Mouse (Mus musculus) lung, postnatal 0 days (tissue): ENCODE results near the gene Upb1. TPM values are rescaled to one million over a fixed set of nuclear protein-coding genes. Genes with fewer than 3 reads are reported as not detected.
A peak's percentile ranks its signal among the peaks of the same experiment; 100 is the strongest.

Experiments used
- ATAC-seq: fragments of 200-750 bp; cut with Nextera tagmentation; 2 replicates; pipeline ENCODE4 v1.8.0; 2017; ENCODE audit warnings: moderate library complexity
- DNase-seq: peaks from one replicate; pipeline ENCODE4 v3.0.0-alpha.2; 2016; ENCODE audit warnings: low spot score
- H3K27ac ChIP-seq: fragments of 300-500 bp; sonication (generic); 2 replicates; pipeline ENCODE4 v1.5.1; 2014; ENCODE audit warnings: antibody characterized with exemption, mild to moderate bottlenecking, low read length, mixed read lengths
- H3K27me3 ChIP-seq: fragments of 300-500 bp; sonication (generic); replicated peaks from 2 replicates; pipeline ENCODE4 v1.6.1; 2014; ENCODE audit warnings: low read length, mixed read lengths; ENCODE audit not compliant: insufficient read depth
- H3K36me3 ChIP-seq: fragments of 300-500 bp; sonication (generic); 2 replicates; pipeline ENCODE4 v1.6.1; 2014; ENCODE audit warnings: low read length, mixed read lengths; ENCODE audit not compliant: insufficient read depth
- H3K4me1 ChIP-seq: fragments of 300-500 bp; sonication (generic); 2 replicates; pipeline ENCODE4 v1.6.1; 2014; ENCODE audit warnings: antibody characterized with exemption, low read depth, low read length, mixed read lengths; ENCODE audit not compliant: insufficient read depth
- H3K4me2 ChIP-seq: fragments of 300-500 bp; sonication (generic); replicated peaks from 2 replicates; pipeline ENCODE4 v1.6.1; 2014; ENCODE audit warnings: low read depth, mild to moderate bottlenecking, low read length, moderate library complexity, mixed read lengths
- H3K4me3 ChIP-seq: fragments of 300-500 bp; sonication (generic); 2 replicates; pipeline ENCODE4 v1.5.1; 2014; ENCODE audit warnings: low read depth, low read length
- H3K9ac ChIP-seq: fragments of 300-500 bp; sonication (generic); replicated peaks from 2 replicates; pipeline ENCODE4 v1.6.1; 2014; ENCODE audit warnings: low read depth, mild to moderate bottlenecking
- H3K9me3 ChIP-seq: fragments of 300-500 bp; sonication (generic); 2 replicates; pipeline ENCODE4 v1.6.1; 2016; ENCODE audit warnings: low read length, mixed read lengths
- CTCF ChIP-seq: IDR thresholded peaks from 2 replicates; pipeline ENCODE4 v1.5.1; 2016; ENCODE audit warnings: antibody characterized with exemption, mild to moderate bottlenecking
- EP300 ChIP-seq: IDR thresholded peaks from 2 replicates; pipeline ENCODE4 v1.6.1; 2016; ENCODE audit warnings: antibody characterized with exemption, mild to moderate bottlenecking, control low read depth
- WGBS: fragments of 180-500 bp; shearing (Covaris S2); extraction: QIAGEN DNeasy Blood & Tissue Kit; methylation state at CpG from one replicate; pipeline ENCODE4 v1.1.7; 2014; 5-methylcytosine and 5-hydroxymethylcytosine counted together
- polyA plus RNA-seq: library from polyadenylated mRNA; unstranded; fragments of >200 nt; fragmentation: Nextera tagmentation; extraction: Ambion mirVana; gene quantifications from 2 replicates; pipeline ENCODE4 v1.2.1, GENCODE M21; 2015

Upb1 gene
- polyA plus RNA-seq, 1 experiment from 2014 or later: 0.33 TPM

GRCm38 (mm10) chr10:75424498-75424901 is 23.6 kb downstream of the Upb1 start:
- no peaks in the 10 kb centered on the region for H3K36me3 ChIP-seq
- H3K9ac ChIP-seq: no peak overlapping the region
- 45% methylated on average over 10 of the region's 10 CpGs for WGBS
- DNase-seq (peak; percentile 18), ATAC-seq (no peak; the same call in 1 of the 2 replicates)
- no peak for TF ChIP-seq CTCF
- no peak for TF ChIP-seq EP300
- 0 out of 2 replicates have a peak overlapping the region, but pooled peaks have one; percentile 8 for H3K4me2 ChIP-seq
- no peaks in the 10 kb centered on the region for H3K27me3 ChIP-seq
- H3K27ac ChIP-seq: no peak overlapping the region
- no peaks in the 10 kb centered on the region for H3K4me1 ChIP-seq
- H3K4me3 ChIP-seq: no peak overlapping the region
- no peaks in the 10 kb centered on the region for H3K9me3 ChIP-seq

- no peak overlapping the region for H3K4me2 ChIP-seq
- DNase-seq: no peak
- no peaks in the 10 kb centered on the region for H3K27me3 ChIP-seq
- no peak overlapping the region for H3K9ac ChIP-seq
- no peaks in the 10 kb centered on the region for H3K36me3 ChIP-seq
- no peaks in the 10 kb centered on the region for H3K9me3 ChIP-seq
- no peak for ATAC-seq
- TF ChIP-seq EP300 (no peak), CTCF (no peak)
- H3K27ac ChIP-seq: no peak overlapping the region
- WGBS: 63% methylated on average over 13 of the region's 13 CpGs
- H3K4me1 ChIP-seq: no peaks in the 10 kb centered on the region
- no peak overlapping the region for H3K4me3 ChIP-seq
These were observed 27.4 kb downstream of the Upb1 start for GRCm38 (mm10) chr10:75428049-75429003.

DNA sequence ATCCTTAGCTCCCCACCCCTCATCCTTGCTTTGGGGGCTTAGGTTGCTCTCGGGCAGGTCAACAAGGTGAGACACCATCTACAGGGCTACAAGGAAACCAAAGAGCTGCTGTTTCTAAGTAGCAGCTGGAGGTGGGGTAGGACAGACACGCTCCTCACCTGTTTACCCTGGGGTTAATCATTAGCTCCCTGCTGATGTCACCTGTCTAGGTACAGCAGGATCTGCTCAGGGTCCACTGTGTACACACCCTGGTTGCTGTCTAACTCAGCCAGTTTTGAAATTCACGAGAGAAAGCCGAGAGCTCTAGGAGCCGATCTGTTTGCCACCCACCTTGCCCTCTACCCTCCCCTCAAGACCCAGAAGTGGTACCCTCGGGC is 28.1 kb downstream of the Upb1 start:
- Histone ChIP-seq H3K9me3 (no peaks in the 10 kb centered on the region), H3K27ac (no peak overlapping the region), H3K27me3 (no peaks in the 10 kb centered on the region), H3K4me3 (no peak overlapping the region), H3K4me1 (no peaks in the 10 kb centered on the region), H3K4me2 (no peak overlapping the region), H3K9ac (no peak overlapping the region), H3K36me3 (no peaks in the 10 kb centered on the region)
- DNase-seq (no peak), ATAC-seq (peak; percentile 49)
- no peak for TF ChIP-seq CTCF
- no peak for TF ChIP-seq EP300
- 54% methylated on average over 6 of the region's 6 CpGs for WGBS

DNA sequence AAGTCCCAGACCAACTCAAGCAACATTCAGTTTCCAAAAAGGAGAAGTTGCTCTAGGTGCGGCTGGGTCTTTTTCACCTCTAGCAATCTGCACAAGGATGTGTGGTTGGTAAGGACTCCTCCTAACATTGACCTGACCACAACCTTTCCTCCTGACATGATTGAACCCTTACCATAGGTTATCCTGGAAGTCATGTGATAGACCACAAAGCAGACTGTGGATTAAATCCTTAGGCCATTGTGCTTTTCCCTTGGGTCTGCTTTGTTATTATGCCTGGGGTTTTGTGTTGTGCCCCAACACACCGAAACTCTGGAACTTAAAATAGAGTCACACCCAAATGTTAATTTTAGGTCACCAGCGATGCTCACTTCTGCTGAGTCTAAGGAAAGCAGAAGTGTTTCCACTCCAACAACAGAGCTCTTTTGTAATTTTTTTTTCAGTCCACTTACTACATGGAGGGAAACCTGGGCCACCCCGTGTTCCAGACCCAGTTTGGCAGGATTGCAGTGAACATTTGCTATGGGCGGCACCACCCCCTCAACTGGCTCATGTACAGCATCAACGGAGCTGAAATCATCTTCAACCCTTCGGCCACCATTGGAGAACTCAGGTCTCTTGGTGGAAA is 28.7 kb downstream of the Upb1 start:
- no peak overlapping the region for H3K4me3 ChIP-seq
- no peaks in the 10 kb centered on the region for H3K27me3 ChIP-seq
- no peak for DNase-seq
- H3K4me2 ChIP-seq: no peak overlapping the region
- no peak overlapping the region for H3K9ac ChIP-seq
- H3K4me1 ChIP-seq: no peaks in the 10 kb centered on the region
- no peaks in the 10 kb centered on the region for H3K9me3 ChIP-seq
- no peak for ATAC-seq
- no peak for TF ChIP-seq EP300
- TF ChIP-seq CTCF: no peak
- no peak overlapping the region for H3K27ac ChIP-seq
- no peaks in the 10 kb centered on the region for H3K36me3 ChIP-seq
- WGBS: 61% methylated on average over 7 of the region's 7 CpGs

GRCm38 (mm10) chr10:75430147-75430537 is 29.2 kb downstream of the Upb1 start:
- H3K27me3 ChIP-seq: no peaks in the 10 kb centered on the region
- TF ChIP-seq EP300: no peak
- no peak for TF ChIP-seq CTCF
- DNase-seq (no peak), ATAC-seq (no peak)
- 83% methylated on average over 5 of the region's 5 CpGs for WGBS
- H3K4me3 ChIP-seq: no peak overlapping the region
- no peak overlapping the region for H3K27ac ChIP-seq
- H3K4me1 ChIP-seq: no peaks in the 10 kb centered on the region
- H3K4me2 ChIP-seq: no peak overlapping the region
- no peaks in the 10 kb centered on the region for H3K36me3 ChIP-seq
- no peak overlapping the region for H3K9ac ChIP-seq
- no peaks in the 10 kb centered on the region for H3K9me3 ChIP-seq

DNA sequence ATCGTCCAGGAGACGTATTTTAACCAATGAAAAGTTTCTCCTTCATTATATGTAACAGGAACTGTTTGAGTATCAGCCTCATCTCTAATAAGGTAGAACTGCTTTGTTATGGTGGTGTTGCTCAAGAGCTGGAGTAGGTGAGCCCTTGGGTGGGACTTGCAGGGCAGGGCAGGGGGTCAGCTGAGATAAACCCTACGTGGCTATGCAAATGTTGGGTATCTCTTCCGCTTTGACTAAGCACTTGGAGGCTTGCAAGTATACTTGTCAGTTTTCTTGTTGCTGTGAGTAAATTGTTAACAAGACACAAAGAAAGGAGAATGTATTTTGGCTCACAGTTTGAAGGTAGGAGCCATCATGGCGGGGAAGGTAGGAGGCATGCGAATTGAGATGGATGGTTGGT is 29.7 kb downstream of the Upb1 start:
- no peak overlapping the region for H3K27ac ChIP-seq
- ATAC-seq (no peak), DNase-seq (no peak)
- WGBS: 93% methylated on average over 6 of the region's 6 CpGs
- H3K4me1 ChIP-seq: no peaks in the 10 kb centered on the region
- H3K36me3 ChIP-seq: no peaks in the 10 kb centered on the region
- H3K4me3 ChIP-seq: no peak overlapping the region
- H3K4me2 ChIP-seq: no peak overlapping the region
- no peak overlapping the region for H3K9ac ChIP-seq
- H3K9me3 ChIP-seq: no peaks in the 10 kb centered on the region
- H3K27me3 ChIP-seq: no peaks in the 10 kb centered on the region
- TF ChIP-seq CTCF: no peak
- no peak for TF ChIP-seq EP300
